Mouse (Mus musculus) hindbrain, postnatal 0 days (tissue): ENCODE results near the gene Pp2d1. TPM values are rescaled to one million over a fixed set of nuclear protein-coding genes. Genes with fewer than 3 reads are reported as not detected.
"Not testable (repeated sequence)": the region's sequence is repeated elsewhere in the genome, so short reads cannot be mapped to it uniquely, and the experiment has no call there.

Experiments
- ATAC-seq: fragments of 200-750 bp; cut with Nextera tagmentation; 2 replicates; pipeline ENCODE4 v1.8.0; 2017; ENCODE audit warnings: mild to moderate bottlenecking, moderate TSS enrichment, moderate library complexity
- DNase-seq: peaks from one replicate; pipeline ENCODE4 v3.0.0-alpha.2; 2015; ENCODE audit warnings: low spot score
- H3K27ac ChIP-seq: fragments of 300-500 bp; sonication (generic); 2 replicates; pipeline ENCODE4 v1.5.1; 2014; ENCODE audit warnings: mild to moderate bottlenecking
- H3K27me3 ChIP-seq: fragments of 300-500 bp; sonication (generic); 2 replicates; pipeline ENCODE4 v1.6.1; 2014; ENCODE audit warnings: low read length, mixed read lengths; ENCODE audit not compliant: insufficient read depth
- H3K36me3 ChIP-seq: fragments of 300-500 bp; sonication (generic); 2 replicates; pipeline ENCODE4 v1.6.1; 2014; ENCODE audit warnings: low read length, mixed read lengths; ENCODE audit not compliant: insufficient read depth
- H3K4me1 ChIP-seq: fragments of 300-500 bp; sonication (generic); 2 replicates; pipeline ENCODE4 v1.6.1; 2014; ENCODE audit warnings: antibody characterized with exemption, low read length, mixed read lengths; ENCODE audit not compliant: insufficient read depth
- H3K4me2 ChIP-seq: fragments of 300-500 bp; sonication (generic); 2 replicates; pipeline ENCODE4 v1.6.1; 2014; ENCODE audit warnings: low read depth, mild to moderate bottlenecking, low read length, moderate library complexity, mixed read lengths
- H3K4me3 ChIP-seq: fragments of 300-500 bp; sonication (generic); 2 replicates; pipeline ENCODE4 v1.5.1; 2014; ENCODE audit warnings: low read length
- H3K9ac ChIP-seq: fragments of 300-500 bp; sonication (generic); replicated peaks from 2 replicates; pipeline ENCODE4 v1.6.1; 2014; ENCODE audit warnings: mild to moderate bottlenecking, low read length, moderate library complexity, mixed read lengths
- H3K9me3 ChIP-seq: fragments of 300-500 bp; sonication (generic); 2 replicates; pipeline ENCODE4 v1.6.1; 2016; ENCODE audit warnings: low read length, mixed read lengths
- CTCF ChIP-seq: IDR thresholded peaks from 2 replicates; pipeline ENCODE4 v1.5.1; 2016; ENCODE audit warnings: antibody characterized with exemption, control low read depth, low read depth
- WGBS: fragments of 180-500 bp; shearing (Covaris S2); extraction: QIAGEN DNeasy Blood & Tissue Kit; methylation state at CpG from one replicate; pipeline ENCODE4 v1.1.7; 2014; 5-methylcytosine and 5-hydroxymethylcytosine counted together
- polyA plus RNA-seq: library from polyadenylated mRNA; unstranded; fragments of >200 nt; fragmentation: Nextera tagmentation; extraction: Ambion mirVana; gene quantifications from 2 replicates; pipeline ENCODE4 v1.2.1, GENCODE M21; 2015
- total RNA-seq: library from RNA; depleted of rRNA; stranded (reverse); fragments of >200 nt; gene quantifications from 2 replicates; pipeline ENCODE4 v1.2.3, GENCODE M21; 2014

Pp2d1 gene
- total and polyA plus RNA-seq, 2 experiments from 2014 or later = 0.21 TPM; not detected in 1

GRCm38 (mm10) chr17:53580237-53580636 lies 41.0 kb upstream of the Pp2d1 start:
- no peak for TF ChIP-seq CTCF
- no peak overlapping the region for H3K9ac ChIP-seq
- WGBS = 63% methylated on average over 3 of the region's 3 CpGs
- no peaks in the 10 kb centered on the region for H3K9me3 ChIP-seq
- no peaks in the 10 kb centered on the region for H3K36me3 ChIP-seq
- H3K4me1 ChIP-seq = 0 out of 2 replicates have a peak, but pooled peaks cover 4% of the 10 kb centered on the region
- DNase-seq (no peak), ATAC-seq (no peak)
- no peaks in the 10 kb centered on the region for H3K27me3 ChIP-seq
- no peak overlapping the region for H3K27ac ChIP-seq
- H3K4me3 ChIP-seq = no peak overlapping the region
- no peak overlapping the region for H3K4me2 ChIP-seq

GRCm38 (mm10) chr17:53579612-53580011 lies 40.4 kb upstream of the Pp2d1 start:
- H3K9me3 ChIP-seq = no peaks in the 10 kb centered on the region
- no peak overlapping the region for H3K4me2 ChIP-seq
- no peak overlapping the region for H3K4me3 ChIP-seq
- ATAC-seq (no peak), DNase-seq (no peak)
- no peak overlapping the region for H3K27ac ChIP-seq
- H3K27me3 ChIP-seq = no peaks in the 10 kb centered on the region
- 0 out of 2 replicates have a peak, but pooled peaks cover 4% of the 10 kb centered on the region for H3K4me1 ChIP-seq
- H3K9ac ChIP-seq = no peak overlapping the region
- no peaks in the 10 kb centered on the region for H3K36me3 ChIP-seq
- 55% methylated on average over 4 of the region's 4 CpGs for WGBS
- no peak for TF ChIP-seq CTCF

GRCm38 (mm10) chr17:53578776-53579175 lies 39.5 kb upstream of the Pp2d1 start:
- no peak overlapping the region for H3K9ac ChIP-seq
- H3K4me1 ChIP-seq = 0 out of 2 replicates have a peak, but pooled peaks cover 4% of the 10 kb centered on the region
- no peaks in the 10 kb centered on the region for H3K9me3 ChIP-seq
- WGBS = 59% methylated on average over 9 of the region's 9 CpGs
- TF ChIP-seq CTCF = no peak
- no peak overlapping the region for H3K4me3 ChIP-seq
- no peak for DNase-seq
- H3K36me3 ChIP-seq = no peaks in the 10 kb centered on the region
- no peak overlapping the region for H3K27ac ChIP-seq
- ATAC-seq = peak; percentile 45
- no peaks in the 10 kb centered on the region for H3K27me3 ChIP-seq
- no peak overlapping the region for H3K4me2 ChIP-seq

- 0 out of 2 replicates have a peak, but pooled peaks cover 4% of the 10 kb centered on the region for H3K4me1 ChIP-seq
- H3K4me3 ChIP-seq = no peak overlapping the region
- no peak overlapping the region for H3K4me2 ChIP-seq
- H3K9ac ChIP-seq = no peak overlapping the region
- H3K27ac ChIP-seq = no peak overlapping the region
- TF ChIP-seq CTCF = no peak
- no peak for DNase-seq
- H3K36me3 ChIP-seq = no peaks in the 10 kb centered on the region
- no peaks in the 10 kb centered on the region for H3K27me3 ChIP-seq
- H3K9me3 ChIP-seq = no peaks in the 10 kb centered on the region
- WGBS = 82% methylated on average over 6 of the region's 6 CpGs
- no peak for ATAC-seq
Measured at GRCm38 (mm10) chr17:53578249-53578648, 39.0 kb upstream of the Pp2d1 start.

GRCm38 (mm10) chr17:53577754-53578153 lies 38.5 kb upstream of the Pp2d1 start:
- DNase-seq (no peak), ATAC-seq (no peak)
- no peak for TF ChIP-seq CTCF
- WGBS = 75% methylated on average over 5 of the region's 5 CpGs
- H3K27me3 ChIP-seq = no peaks in the 10 kb centered on the region
- H3K9me3 ChIP-seq = no peaks in the 10 kb centered on the region
- no peak overlapping the region for H3K4me3 ChIP-seq
- H3K4me2 ChIP-seq = no peak overlapping the region
- H3K4me1 ChIP-seq = 0 out of 2 replicates have a peak, but pooled peaks cover 4% of the 10 kb centered on the region
- H3K9ac ChIP-seq = no peak overlapping the region
- H3K27ac ChIP-seq = no peak overlapping the region
- H3K36me3 ChIP-seq = no peaks in the 10 kb centered on the region

- no peak overlapping the region for H3K4me2 ChIP-seq
- H3K4me3 ChIP-seq = no peak overlapping the region
- H3K9me3 ChIP-seq = no peaks in the 10 kb centered on the region
- H3K9ac ChIP-seq = no peak overlapping the region
- H3K27me3 ChIP-seq = no peaks in the 10 kb centered on the region
- no peak for TF ChIP-seq CTCF
- H3K4me1 ChIP-seq = 0 out of 2 replicates have a peak, but pooled peaks cover 4% of the 10 kb centered on the region
- DNase-seq (no peak), ATAC-seq (no peak)
- H3K36me3 ChIP-seq = no peaks in the 10 kb centered on the region
- H3K27ac ChIP-seq = no peak overlapping the region
- 64% methylated on average over 2 of the region's 2 CpGs for WGBS
Measured at GRCm38 (mm10) chr17:53577151-53577550, 37.9 kb upstream of the Pp2d1 start.

GRCm38 (mm10) chr17:53573019-53573556 lies 33.8 kb upstream of the Pp2d1 start:
- DNase-seq (no peak), ATAC-seq (no peak)
- Histone ChIP-seq H3K36me3 (no peaks in the 10 kb centered on the region), H3K4me1 (peaks cover 12% of the 10 kb centered on the region), H3K4me2 (no peak overlapping the region), H3K4me3 (no peak overlapping the region), H3K9ac (no peak overlapping the region), H3K27me3 (no peaks in the 10 kb centered on the region), H3K9me3 (no peaks in the 10 kb centered on the region), H3K27ac (no peak overlapping the region)
- WGBS = 71% methylated on average over 4 of the region's 4 CpGs
- TF ChIP-seq CTCF = peak; percentile 23; the same call in 1 of the 2 replicates

GRCm38 (mm10) chr17:53570932-53571331 lies 31.7 kb upstream of the Pp2d1 start:
- H3K9ac ChIP-seq, ATAC-seq, H3K4me3 ChIP-seq, H3K36me3 ChIP-seq, H3K27me3 ChIP-seq, H3K4me2 ChIP-seq, H3K9me3 ChIP-seq, DNase-seq, H3K27ac ChIP-seq: not testable (repeated sequence)
- H3K4me1 ChIP-seq = peaks cover 12% of the 10 kb centered on the region
- WGBS = 88% methylated on average over 5 of the region's 5 CpGs
